Mouse (Mus musculus) G1E (cell line): ENCODE measurements at regions not wholly inside any gene's neighbourhood (a gene's known extent, or its start where the extent isn't known, plus 50 kb on each side); places are given as distances from the start of the nearest gene placed in this dataset.

ENCODE experiments used
- ATAC-seq: 2 replicates; pipeline ENCODE4 v1.8.0; 2016; ENCODE audit warnings: mild to moderate bottlenecking; ENCODE audit not compliant: insufficient number of reproducible peaks, poor library complexity, low FRiP score, severe bottlenecking; ENCODE audit errors: extremely low read depth
- DNase-seq: peaks from one replicate; pipeline ENCODE4 v3.0.0; 2012; ENCODE audit warnings: low spot score
- H3K27me3 ChIP-seq: 2 replicates; pipeline ENCODE4 v1.6.1; 2012; ENCODE audit warnings: mild to moderate bottlenecking, low read length, inconsistent platforms; ENCODE audit not compliant: insufficient read depth
- H3K36me3 ChIP-seq: replicated peaks from 2 replicates; pipeline ENCODE3; 2012; ENCODE audit warnings: mild to moderate bottlenecking, inconsistent platforms
- H3K4me1 ChIP-seq: 2 replicates; pipeline ENCODE4 v1.6.1; 2012; ENCODE audit warnings: low read depth, low read length, inconsistent platforms, mixed read lengths; ENCODE audit not compliant: insufficient read depth
- H3K4me3 ChIP-seq: 2 replicates; pipeline ENCODE4 v1.5.1; 2012; ENCODE audit warnings: low read depth, mild to moderate bottlenecking, inconsistent platforms, low read length, moderate library complexity, mixed read lengths
- H3K9me3 ChIP-seq: replicated peaks from 2 replicates; pipeline ENCODE4 v1.6.1; 2012; ENCODE audit warnings: inconsistent platforms
- CTCF ChIP-seq: IDR thresholded peaks from 2 replicates; pipeline ENCODE4 v1.5.1; 2012; ENCODE audit warnings: low read depth, low read length, inconsistent platforms, mixed read lengths
- GATA1 ChIP-seq: IDR thresholded peaks from 2 replicates; pipeline ENCODE4 v1.6.1; 2012; ENCODE audit warnings: borderline replicate concordance, low read length, inconsistent platforms, mixed read lengths
- GATA2 ChIP-seq: IDR thresholded peaks from 2 replicates; pipeline ENCODE4 v1.6.1; 2012; ENCODE audit warnings: low read depth, low read length, inconsistent platforms, borderline replicate concordance
- POLR2AphosphoS5 ChIP-seq: IDR thresholded peaks from 2 replicates; pipeline ENCODE4 v1.6.1; 2012; ENCODE audit warnings: low read depth, low read length, inconsistent platforms; ENCODE audit not compliant: insufficient replicate concordance
- TAL1 ChIP-seq: conservative IDR thresholded peaks from 2 replicates; pipeline ENCODE4 v1.6.1; 2012; ENCODE audit warnings: low read depth, low read length, inconsistent platforms, mixed read lengths

- no peak for DNase-seq
- H3K36me3 ChIP-seq, result no peaks in the 10 kb centered on the region
- no peak for ATAC-seq
- no peaks in the 10 kb centered on the region for H3K4me1 ChIP-seq
- H3K9me3 ChIP-seq, result no peaks in the 10 kb centered on the region
- no peak for TF ChIP-seq GATA2
- TF ChIP-seq GATA1, result no peak
- TF ChIP-seq CTCF, result no peak
- TF ChIP-seq TAL1, result no peak
- no peak for TF ChIP-seq POLR2AphosphoS5
- no peak overlapping the region for H3K4me3 ChIP-seq
- H3K27me3 ChIP-seq, result peaks cover 3% of the 10 kb centered on the region; the same call in 1 of the 2 replicates
These were observed 75.2 kb downstream of the Calml3 start for GRCm38 (mm10) chr13:3728888-3729287.

- Histone ChIP-seq H3K9me3 (no peaks in the 10 kb centered on the region), H3K27me3 (peaks cover 3% of the 10 kb centered on the region; the same call in 1 of the 2 replicates), H3K4me1 (no peaks in the 10 kb centered on the region), H3K36me3 (no peaks in the 10 kb centered on the region), H3K4me3 (no peak overlapping the region)
- DNase-seq (no peak), ATAC-seq (no peak)
- TF ChIP-seq GATA2 (no peak), CTCF (no peak), POLR2AphosphoS5 (no peak), GATA1 (no peak)
These were observed 77.8 kb downstream of the Calml3 start for GRCm38 (mm10) chr13:3726331-3726781.

- Histone ChIP-seq H3K9me3 (no peaks in the 10 kb centered on the region), H3K27me3 (peaks cover 3% of the 10 kb centered on the region; the same call in 1 of the 2 replicates), H3K4me1 (no peaks in the 10 kb centered on the region), H3K4me3 (no peak overlapping the region), H3K36me3 (no peaks in the 10 kb centered on the region)
- ATAC-seq, result no peak
- DNase-seq, result no peak
- TF ChIP-seq POLR2AphosphoS5 (no peak), TAL1 (no peak), GATA1 (no peak), GATA2 (no peak), CTCF (no peak)
These were observed 78.3 kb downstream of the Calml3 start for GRCm38 (mm10) chr13:3725803-3726202.

GRCm38 (mm10) chr13:3724313-3724712 lies 79.8 kb downstream of the Calml3 start:
- no peaks in the 10 kb centered on the region for H3K4me1 ChIP-seq
- TF ChIP-seq POLR2AphosphoS5 (no peak), GATA1 (no peak), GATA2 (no peak), TAL1 (no peak), CTCF (no peak)
- H3K36me3 ChIP-seq, result no peaks in the 10 kb centered on the region
- ATAC-seq (no peak), DNase-seq (no peak)
- H3K9me3 ChIP-seq, result no peaks in the 10 kb centered on the region
- H3K4me3 ChIP-seq, result no peak overlapping the region
- peaks cover 3% of the 10 kb centered on the region; the same call in 1 of the 2 replicates for H3K27me3 ChIP-seq

GRCm38 (mm10) chr13:3723458-3724143 lies 80.5 kb downstream of the Calml3 start:
- no peak for ATAC-seq
- no peaks in the 10 kb centered on the region for H3K36me3 ChIP-seq
- no peak overlapping the region for H3K4me3 ChIP-seq
- H3K9me3 ChIP-seq, result no peaks in the 10 kb centered on the region
- H3K27me3 ChIP-seq, result peaks cover 3% of the 10 kb centered on the region; the same call in 1 of the 2 replicates
- H3K4me1 ChIP-seq, result no peaks in the 10 kb centered on the region
- TF ChIP-seq POLR2AphosphoS5, result no peak
- TF ChIP-seq CTCF, result no peak
- TF ChIP-seq GATA1, result no peak
- TF ChIP-seq GATA2, result no peak
- no peak for TF ChIP-seq TAL1
- no peak for DNase-seq

- no peaks in the 10 kb centered on the region for H3K9me3 ChIP-seq
- TF ChIP-seq GATA1, result no peak
- TF ChIP-seq TAL1, result no peak
- TF ChIP-seq GATA2, result no peak
- TF ChIP-seq POLR2AphosphoS5, result no peak
- TF ChIP-seq CTCF, result no peak
- H3K36me3 ChIP-seq, result no peaks in the 10 kb centered on the region
- ATAC-seq, result no peak
- no peak overlapping the region for H3K4me3 ChIP-seq
- no peak for DNase-seq
- no peaks in the 10 kb centered on the region for H3K27me3 ChIP-seq
- no peaks in the 10 kb centered on the region for H3K4me1 ChIP-seq
These were observed 81.2 kb downstream of the Asb13 start for GRCm38 (mm10) chr13:3715019-3715418.
